Mouse (Mus musculus) left cerebral cortex, postnatal 14 days (tissue): ENCODE results near the gene Zfp758. TPM values are rescaled to one million over a fixed set of nuclear protein-coding genes. Genes with fewer than 3 reads are reported as not detected.
A peak's percentile ranks its signal among the peaks of the same experiment; 100 is the strongest.
"Not testable (repeated sequence)": the region's sequence is repeated elsewhere in the genome, so short reads cannot be mapped to it uniquely, and the experiment has no call there.

Experiments used
- DNase-seq, 2 experiments: peaks; one replicate each; pipeline ENCODE4 v3.0.0; 2021 to 2022; ENCODE audit warnings: low spot score in 2 of 2, mixed read lengths in 1 of 2
- intact Hi-C: fragments of 180-260 bp; cut with DNase I; formaldehyde crosslinking; loops from one replicate; pipeline ENCODE4 v1.15.1; 2025
- long read RNA-seq, 2 experiments: library from polyadenylated mRNA; stranded (forward); transcript quantifications; one replicate each; pipeline ENCODE4 v2.0.0; 2021
- total RNA-seq, 2 experiments: library from RNA; stranded (reverse); gene quantifications; 2 replicates each; pipeline ENCODE4 v1.2.3; 2021

The Zfp758 gene
- total RNA-seq: 1 to 10 TPM; 7.2 to 9.2 TPM
- long read RNA-seq, experiment 1, transcript Zfp758-204 (3 exons, 2,876 nt): major isoform, 5 of 9 reads
- long read RNA-seq, experiment 1, partial matches to known transcripts: 0 of 9 reads
- long read RNA-seq, experiment 1, other reads (novel, unspliced or antisense): 2 of 9 reads
- long read RNA-seq, experiment 2, partial matches to known transcripts: 0 of 5 reads
- long read RNA-seq, experiment 2, other reads (novel, unspliced or antisense): 1 of 5 reads

GRCm38 (mm10) chr17:22361101-22361781 lies at the start of gene Zfp758, which contains the start of gene Zfp944:
Zfp758 (plus strand) TSS chr17:22361453.
Zfp944 (minus strand) TSS chr17:22361400.
- intact Hi-C loops: not testable (repeated sequence)
- DNase-seq: peak; percentile 9 to 20

DNA sequence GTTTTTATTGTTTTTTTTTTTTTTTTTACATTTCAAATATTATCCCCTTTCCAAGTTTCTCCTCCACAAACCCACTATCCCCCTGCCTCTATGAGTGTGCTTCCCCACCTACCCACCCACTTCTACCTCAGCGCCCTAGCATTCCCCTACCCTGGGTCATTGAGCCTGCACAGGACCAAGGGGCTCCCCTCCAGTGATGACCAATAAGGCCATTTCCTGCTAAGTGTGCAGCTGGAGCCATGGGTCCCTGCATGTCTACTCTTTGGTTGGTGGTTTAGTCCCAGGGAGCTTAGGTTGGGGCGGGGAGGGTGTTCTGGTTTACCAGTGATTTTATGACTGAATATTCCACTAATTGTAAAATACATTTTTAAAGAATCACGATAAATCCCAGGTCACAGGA lies 47.0 kb upstream of the Zfp758 start:
- intact Hi-C loops: loop anchor here (10.0 kb wide), 1 partner anchor 89 kb away; the partner anchor contains the start of gene Zfp994
- not testable (repeated sequence) for DNase-seq

GRCm38 (mm10) chr17:22314730-22315226 lies 46.5 kb upstream of the Zfp758 start, which contains the start of gene CT030661.1:
CT030661.1 (minus strand) TSS chr17:22314837.
- intact Hi-C loops: loop anchor here (10.0 kb wide), 1 partner anchor 90 kb away; the partner anchor contains the start of gene Zfp994

GRCm38 (mm10) chr17:22315247-22315646 lies 46.0 kb upstream of the Zfp758 start:
- not testable (repeated sequence) for DNase-seq
- intact Hi-C loops: loop anchor here (10.0 kb wide), 1 partner anchor 90 kb away; the partner anchor contains the start of gene Zfp994

More at GRCm38 (mm10) chr17:22314730-22315226, 46.5 kb upstream of the Zfp758 start, which contains the start of gene CT030661.1:
- DNase-seq: peak; percentile 97 to 98

- intact Hi-C loops: loop anchor here (5.0 kb wide), 1 partner anchor 65 kb away; no protein-coding TSS in a partner anchor
- DNase-seq: peak; percentile 52 to 64
These were observed 8.5 kb upstream of the Zfp758 start for GRCm38 (mm10) chr17:22352794-22353193.

DNA sequence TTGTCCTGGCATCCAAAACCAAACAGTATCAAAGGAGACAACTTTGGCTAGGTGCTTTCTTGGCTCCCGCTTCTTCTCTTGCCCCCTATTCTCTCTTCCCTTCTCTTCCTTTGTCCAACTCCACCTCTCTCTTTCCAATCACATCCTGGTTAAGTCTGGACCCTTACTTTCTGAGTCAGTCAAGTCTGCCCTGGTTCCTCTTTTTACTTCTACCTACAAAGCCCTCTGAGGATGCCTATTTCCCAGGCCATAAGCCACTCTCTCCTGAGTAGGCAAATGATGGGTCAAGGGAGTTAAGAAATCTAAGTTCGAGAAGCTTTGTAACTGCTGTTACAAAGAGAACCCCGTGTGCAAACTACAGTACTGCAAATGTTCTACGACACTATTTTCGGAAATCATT lies 681 bp upstream of the Zfp758 start:
- intact Hi-C loops: no loop called here
- DNase-seq: no peak

GRCm38 (mm10) chr17:22363895-22364294 lies 2.6 kb downstream of the Zfp758 start:
- no peak for DNase-seq
- intact Hi-C loops: no loop called here

- DNase-seq: peak in 1 of 2 experiments; percentile 10
- intact Hi-C loops: no loop called here
These were observed 49.5 kb downstream of the Zfp758 start for GRCm38 (mm10) chr17:22410756-22411155.

GRCm38 (mm10) chr17:22417510-22417909 lies 56.3 kb downstream of the Zfp758 start:
- intact Hi-C loops: loop anchor here (5.0 kb wide), 1 partner anchor 65 kb away; no protein-coding TSS in a partner anchor
- DNase-seq: peak; percentile 65 to 74

GRCm38 (mm10) chr17:22423952-22424617 lies 62.8 kb downstream of the Zfp758 start, which contains the start of gene Zfp946:
Zfp946 (plus strand) TSS chr17:22424222.
- intact Hi-C loops: loop anchor here (5.0 kb wide), 1 partner anchor 342 kb away; no protein-coding TSS in a partner anchor
- peak; percentile 36 to 62 for DNase-seq

DNA sequence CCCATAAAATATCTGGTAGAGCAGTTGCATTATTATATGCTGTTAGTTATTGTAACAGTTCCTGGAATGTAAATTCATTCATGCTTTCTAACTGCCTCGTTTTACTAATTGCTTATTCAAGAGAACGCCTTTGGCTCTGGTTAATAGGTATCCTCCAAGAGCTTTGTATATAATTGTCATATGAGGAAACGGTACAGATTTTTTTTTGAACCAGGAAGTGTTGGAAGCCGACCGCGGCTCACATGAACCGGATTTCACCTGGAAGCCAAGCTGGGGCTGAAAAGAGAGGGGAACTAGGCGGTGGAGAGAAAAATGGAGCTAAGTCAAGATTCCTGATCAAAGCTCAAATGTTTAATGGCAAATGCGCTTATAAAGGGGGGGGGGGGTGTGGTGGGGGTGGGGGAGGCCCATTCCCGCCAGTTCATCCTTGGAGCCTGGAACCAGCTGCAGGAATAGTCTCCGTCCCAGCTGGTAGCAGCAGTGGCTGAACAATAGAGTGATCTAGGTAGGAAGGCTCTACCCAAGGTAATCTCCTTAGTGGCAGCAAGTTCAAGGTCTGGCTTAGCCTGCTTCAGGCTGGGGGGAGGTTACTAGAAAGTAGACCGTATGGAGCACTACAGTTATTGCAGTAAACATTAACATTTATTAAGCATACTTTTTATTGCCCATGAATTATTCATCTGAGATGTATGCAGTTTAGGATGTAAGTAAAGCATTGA lies 63.5 kb downstream of the Zfp758 start:
- no peak for DNase-seq
- intact Hi-C loops: loop anchor here (5.0 kb wide), 1 partner anchor 342 kb away; no protein-coding TSS in a partner anchor

Other genes with a start within 250 kb of the Zfp758 start
- gene Zfp947, start 195.3 kb upstream of the Zfp758 start, total RNA-seq: under 1 TPM in 1 of 2 experiments, not detected in 1; 0.27 TPM
- gene Zfp994, start 135.8 kb upstream of the Zfp758 start, total RNA-seq: 1 to 10 TPM; 5.0 TPM
- 10 to 100 TPM; 10.9 to 11.4 TPM for gene CT030661.1, start 46.6 kb upstream of the Zfp758 start, total RNA-seq
- gene Zfp944, start 53 bp upstream of the Zfp758 start, total RNA-seq: 1 to 10 TPM; 8.3 to 9.1 TPM
- 10 to 100 TPM in 1 of 2 experiments, 1 to 10 TPM in 1; 7.8 to 10.3 TPM for gene Zfp946, start 62.8 kb downstream of the Zfp758 start, total RNA-seq
- gene Vmn2r111, start 212.0 kb downstream of the Zfp758 start, total RNA-seq: not detected
- not detected for gene Vmn2r112, start 239.5 kb downstream of the Zfp758 start, total RNA-seq